10 mouse cellular contexts compared by ENCODE assay signal in the genomic region with DNA sequence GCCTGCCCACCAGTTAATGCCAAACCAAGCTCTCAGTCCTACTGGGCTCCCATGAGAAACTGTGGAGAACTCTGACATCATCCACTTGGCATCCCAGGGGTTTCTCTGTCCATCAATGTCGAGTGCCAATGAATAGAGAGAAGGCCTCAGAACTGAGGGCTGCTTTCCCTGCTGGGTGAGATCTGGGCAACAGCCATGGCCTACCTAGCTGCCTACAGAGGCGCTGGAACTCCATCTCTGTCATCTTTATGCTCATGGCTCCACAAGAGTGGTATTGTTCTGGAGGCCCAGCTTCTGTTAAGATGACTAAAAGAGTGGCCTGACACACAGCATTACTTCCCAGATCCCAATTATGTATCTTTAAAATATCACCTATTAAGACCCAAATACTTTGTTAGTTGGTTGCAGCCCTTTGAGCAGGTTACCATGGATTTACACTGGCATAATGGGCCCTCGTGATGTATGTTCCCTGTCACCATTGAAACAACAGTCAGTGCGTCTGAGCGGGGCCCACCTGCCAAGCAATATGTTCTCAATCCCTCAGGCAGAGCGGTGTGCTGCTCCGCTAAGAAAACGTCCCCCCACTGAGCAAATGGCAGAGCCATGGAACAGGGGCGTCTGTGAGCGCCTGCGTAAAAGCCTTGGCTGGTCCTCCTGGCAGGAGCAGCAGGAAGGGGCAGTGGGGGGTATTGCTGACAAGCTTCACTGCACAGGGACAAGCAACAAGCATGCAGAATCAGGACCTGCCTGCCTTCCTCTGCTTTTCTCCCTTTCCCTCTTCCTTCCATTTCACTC.
DNase-seq lines count a peak whose midpoint lies in the region.
"Had no signal": no experiment of that assay in that cellular context is flagged by ENCODE, and none has a peak within 500 bp of the region (broad histone marks: within the 10 kb centered on the region; RNA-seq: fewer than 3 reads in every experiment).

No protein-coding gene starts in this region.

- H3K27me3 ChIP-seq in forebrain, embryonic 10.5 days (ENCODE audit: poor library complexity, severe bottlenecking), result peaks cover 1% of the 10 kb centered on the region; the same call in 1 of the 2 replicates

- no peaks in the 10 kb centered on the region for H3K9me3 ChIP-seq in forebrain, embryonic 10.5 days

- intact Hi-C loops in gastrocnemius, postnatal 36 days (cut with DNase I), result no loop called here

- H3K36me3 ChIP-seq in forebrain, embryonic 10.5 days (replicated peaks), result no peaks in the 10 kb centered on the region

- H3K27ac ChIP-seq in forebrain, embryonic 10.5 days, result peak overlapping the region; percentile 51; the same call in 1 of the 2 replicates

- H3K4me1 ChIP-seq in forebrain, embryonic 10.5 days, result peaks cover 36% of the 10 kb centered on the region

- 12% methylated on average over 11 of the region's 11 CpGs for WGBS in forebrain, embryonic 10.5 days

- DNase-seq in right cerebral cortex, postnatal 14 days, result peak; percentile 16
- no peak for DNase-seq in right cerebral cortex, adult 18-20 months
- DNase-seq in forebrain, embryonic 10.5 days (ENCODE audit: extremely low spot score, low spot score), result no peak
- peak; percentile 40 to 55 for DNase-seq in layer of hippocampus, postnatal 10 days (ENCODE audit: low spot score in 2 of 2)
- peak; percentile 48 for DNase-seq in retina, postnatal 1 day
- no peak for DNase-seq in thymus, postnatal 10 days (ENCODE audit: low spot score in 2 of 2)
- no peak for DNase-seq in gastrocnemius, adult 8-10 months (ENCODE audit: low spot score in 2 of 2)
- DNase-seq in gastrocnemius, postnatal 36 days, result no peak
- DNase-seq: kidney, postnatal 25 days; lung, postnatal 4 days had no signal

- no peak overlapping the region for H3K4me3 ChIP-seq in forebrain, embryonic 10.5 days

Comparison
In these comparisons a context has a peak if more than half of its experiments do, and no peak if none do; other contexts are left out.
1. DNase-seq: peak in right cerebral cortex, postnatal 14 days (single experiment), layer of hippocampus, postnatal 10 days (2 of 2) and retina, postnatal 1 day (single experiment); none in right cerebral cortex, adult 18-20 months (single experiment), forebrain, embryonic 10.5 days (single experiment), thymus, postnatal 10 days (0 of 2), gastrocnemius, adult 8-10 months (0 of 2) and gastrocnemius, postnatal 36 days (0 of 2).